Mouse (Mus musculus) effector memory CD4-positive, alpha-beta T cell, adult 5 months (primary cell): Measurements from ENCODE around the gene Dbndd1. TPM values are rescaled to one million over a fixed set of nuclear protein-coding genes. Genes with fewer than 3 reads are reported as not detected.

ENCODE experiments used
- polyA plus RNA-seq: library from polyadenylated mRNA; unstranded; fragments of 100-300 nt; shearing (Covaris generic); gene quantifications from one replicate; pipeline ENCODE4 v1.2.1, GENCODE M21; 2017

Gene Dbndd1
- polyA plus RNA-seq = 0.34 TPM

GRCm38 (mm10) chr8:123514781-123515539 is at the start of gene Dbndd1:
Dbndd1 (minus strand) TSS chr8:123515463.

DNA sequence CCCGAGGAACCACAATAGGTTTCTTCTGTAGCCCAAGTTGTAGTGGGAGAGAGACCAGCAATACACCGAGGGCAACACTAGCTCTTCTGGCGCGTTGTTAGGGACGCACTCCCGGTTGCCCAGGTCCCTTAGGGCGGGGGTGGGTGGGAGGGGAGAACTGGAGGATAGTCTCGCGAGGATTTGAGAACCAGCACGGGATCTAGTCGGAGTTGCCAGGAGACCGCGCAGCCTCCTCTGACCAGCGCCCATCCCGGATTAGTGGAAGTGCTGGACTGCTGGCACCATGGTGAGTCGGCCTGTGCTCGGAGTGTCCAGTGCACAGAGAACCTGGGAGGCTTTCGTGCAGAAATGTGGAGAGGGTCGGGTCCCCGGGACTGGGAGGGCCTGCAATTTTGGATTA is 3.4 kb upstream of the Dbndd1 start, which contains the start of gene Gas8:
TSS of gene Gas8 (plus strand) at position 168 of the 400 bp plus-strand sequence.

DNA sequence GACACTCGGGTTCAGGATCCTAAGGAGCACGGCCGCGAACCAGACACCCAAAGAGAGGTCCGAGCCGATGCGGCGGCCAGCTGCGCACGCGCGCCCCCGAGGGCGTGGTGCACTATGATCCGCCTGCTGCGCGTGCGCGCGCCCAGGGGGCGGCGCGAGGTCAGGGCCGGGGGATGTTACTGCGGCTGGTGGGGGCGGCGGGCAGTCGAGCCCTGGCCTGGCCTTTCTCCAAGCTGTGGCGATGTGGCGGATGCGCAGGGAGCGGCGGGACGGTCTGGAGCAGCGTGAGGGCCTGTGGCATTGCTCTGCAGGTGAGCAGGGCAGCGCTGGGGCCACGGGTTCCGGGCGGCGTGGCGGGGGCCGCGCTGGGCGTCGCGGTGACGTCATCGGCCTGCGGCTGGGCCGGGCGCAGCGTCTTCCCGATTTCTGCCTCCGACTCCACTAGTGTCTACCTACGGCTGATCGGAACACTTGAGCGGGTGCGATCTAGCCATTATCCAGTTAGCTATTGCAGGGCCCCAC is 37.5 kb downstream of the Dbndd1 start, which contains the start of gene Afg3l1:
TSS of gene Afg3l1 (plus strand) at position 167 of the 522 bp plus-strand sequence.

Other genes with a start within 250 kb of the Dbndd1 start
- 5.9 TPM for gene Fanca, start 196.9 kb downstream of the Dbndd1 start, polyA plus RNA-seq
- not detected for gene Spire2, start 182.8 kb downstream of the Dbndd1 start, polyA plus RNA-seq
- gene Tcf25, start 141.7 kb downstream of the Dbndd1 start, polyA plus RNA-seq = 376 TPM
- not detected for gene Mc1r, start 108.4 kb downstream of the Dbndd1 start, polyA plus RNA-seq
- gene Tubb3, start 104.0 kb downstream of the Dbndd1 start, polyA plus RNA-seq = 0.62 TPM
- gene Def8, start 91.9 kb downstream of the Dbndd1 start, polyA plus RNA-seq = 10.2 TPM
- gene Afg3l1, start 37.6 kb downstream of the Dbndd1 start, polyA plus RNA-seq = 76.2 TPM
- gene Gas8, start 3.4 kb upstream of the Dbndd1 start, polyA plus RNA-seq = 5.0 TPM
- gene Rhou, start 138.5 kb upstream of the Dbndd1 start, polyA plus RNA-seq = not detected